Mouse (Mus musculus) cerebellum, adult 2 months (tissue): ENCODE results near the gene Nus1.

Experiments used
- CTCF ChIP-seq: fragments of 200-500 bp; IDR thresholded peaks from 2 replicates; pipeline ENCODE4 v1.5.1; 2011; ENCODE audit warnings: low read depth, mild to moderate bottlenecking, control low read depth, low read length, moderate library complexity, borderline replicate concordance; ENCODE audit not compliant: insufficient read depth
- POLR2A ChIP-seq: fragments of 200-500 bp; IDR thresholded peaks from 2 replicates; pipeline ENCODE4 v1.6.1; 2011; ENCODE audit warnings: low read length, control low read depth, borderline replicate concordance; ENCODE audit not compliant: insufficient read depth

- TF ChIP-seq POLR2A (no peak), CTCF (no peak)
These were observed 43.5 kb upstream of the Nus1 start for GRCm38 (mm10) chr10:52373834-52374233.
